In genomic region chr9:79610286-79610685, GRCm38 (mm10) we compare ENCODE assay signal across 11 mouse cellular contexts.
DNase-seq lines count a peak whose midpoint lies in the region; ATAC-seq lines count a peak whose summit lies in the region.
"Had no signal": no experiment of that assay in that cellular context is flagged by ENCODE, and none has a peak within 500 bp of the region (broad histone marks: within the 10 kb centered on the region; RNA-seq: fewer than 3 reads in every experiment).

No protein-coding gene starts in this region.

- H3K4me2 ChIP-seq in limb, embryonic 15.5 days: no peak overlapping the region
- H3K4me2 ChIP-seq in forebrain, embryonic 11.5 days (ENCODE audit: low read depth, low read length, severe bottlenecking): no peak overlapping the region

- H3K27me3 ChIP-seq in limb, embryonic 15.5 days: no peaks in the 10 kb centered on the region
- H3K27me3 ChIP-seq in limb, embryonic 10.5 days (ENCODE audit: low read depth, poor library complexity, severe bottlenecking): no peaks in the 10 kb centered on the region
- H3K27me3 ChIP-seq in forebrain, embryonic 11.5 days (ENCODE audit: control insufficient read depth, insufficient read depth, low read length): peaks cover 14% of the 10 kb centered on the region; the same call in 1 of the 2 replicates

- no peaks in the 10 kb centered on the region for H3K9me3 ChIP-seq in limb, embryonic 15.5 days
- H3K9me3 ChIP-seq in limb, embryonic 10.5 days (replicated peaks): no peaks in the 10 kb centered on the region
- H3K9me3 ChIP-seq in forebrain, embryonic 11.5 days (ENCODE audit: control insufficient read depth, low read length): no peaks in the 10 kb centered on the region
- H3K9me3 ChIP-seq: G1E had no signal

- no peak overlapping the region for H3K9ac ChIP-seq in limb, embryonic 15.5 days
- no peak overlapping the region for H3K9ac ChIP-seq in forebrain, embryonic 11.5 days (ENCODE audit: low read length)

- H3K4me3 ChIP-seq in limb, embryonic 15.5 days: no peak overlapping the region
- no peak overlapping the region for H3K4me3 ChIP-seq in limb, embryonic 10.5 days
- H3K4me3 ChIP-seq in forebrain, embryonic 11.5 days (ENCODE audit: low read depth, low read length): no peak overlapping the region

- peaks cover 40% of the 10 kb centered on the region for H3K36me3 ChIP-seq in limb, embryonic 15.5 days
- H3K36me3 ChIP-seq in limb, embryonic 10.5 days: no peaks in the 10 kb centered on the region
- no peaks in the 10 kb centered on the region for H3K36me3 ChIP-seq in forebrain, embryonic 11.5 days (ENCODE audit: control insufficient read depth, insufficient read depth, low read length)
- H3K36me3 ChIP-seq: G1E had no signal

- ATAC-seq in limb, embryonic 15.5 days (ENCODE audit: insufficient number of reproducible peaks, low FRiP score, low TSS enrichment, low read depth): no peak
- ATAC-seq in forebrain, embryonic 11.5 days (replicated peaks; ENCODE audit: low FRiP score): no peak
- ATAC-seq in megakaryocyte, adult 5-6 weeks (ENCODE audit: poor library complexity, severe bottlenecking): no peak

- H3K27ac ChIP-seq in limb, embryonic 15.5 days: peak overlapping the region; percentile 43
- H3K27ac ChIP-seq in limb, embryonic 10.5 days: no peak overlapping the region
- H3K27ac ChIP-seq in forebrain, embryonic 11.5 days (ENCODE audit: low read depth, low read length): no peak overlapping the region

- WGBS in limb, embryonic 15.5 days: 87% methylated on average over 6 of the region's 6 CpGs
- 81% methylated on average over 6 of the region's 6 CpGs for WGBS in limb, embryonic 10.5 days
- 84% methylated on average over 6 of the region's 6 CpGs for WGBS in forebrain, embryonic 11.5 days

- DNase-seq in limb, embryonic 10.5 days (ENCODE audit: low spot score): no peak
- peak; percentile 80 to 81 for DNase-seq in adrenal gland, postnatal 36 days
- DNase-seq in kidney, postnatal 25 days: peak; percentile 73 to 90
- peak; percentile 9 to 36 for DNase-seq in lung, postnatal 4 days
- no peak for DNase-seq in forebrain, embryonic 11.5 days (ENCODE audit: low spot score)
- DNase-seq in frontal cortex, postnatal 25 days (ENCODE audit: low spot score in 2 of 2): no peak
- DNase-seq: midbrain, embryonic 14.5 days; right cerebral cortex, adult 18-20 months had no signal

- H3K4me1 ChIP-seq in limb, embryonic 15.5 days: peaks cover 14% of the 10 kb centered on the region
- H3K4me1 ChIP-seq in limb, embryonic 10.5 days: no peaks in the 10 kb centered on the region
- no peaks in the 10 kb centered on the region for H3K4me1 ChIP-seq in forebrain, embryonic 11.5 days (replicated peaks; ENCODE audit: control insufficient read depth, insufficient read depth, low read length)

Comparison
In these comparisons a context has a peak if more than half of its experiments do, and no peak if none do; other contexts are left out.
1. DNase-seq: peak in adrenal gland, postnatal 36 days (2 of 2), kidney, postnatal 25 days (2 of 2) and lung, postnatal 4 days (2 of 2); none in limb, embryonic 10.5 days (single experiment), forebrain, embryonic 11.5 days (single experiment) and frontal cortex, postnatal 25 days (0 of 2).